Mouse (Mus musculus) spleen, embryonic (tissue): ENCODE results near the gene Slc1a1.

Experiments
- CTCF ChIA-PET: fragments of 350-600 bp; sonication (Branson Sonifier 250); formaldehyde crosslinking; loops from one replicate; lab custom pipeline; 2022; lab: Charles Lee

Gene Slc1a1

GRCm38 (mm10) chr19:28852001-28852400 is 17.2 kb downstream of the Slc1a1 start:
- CTCF ChIA-PET, result no interaction called here

DNA sequence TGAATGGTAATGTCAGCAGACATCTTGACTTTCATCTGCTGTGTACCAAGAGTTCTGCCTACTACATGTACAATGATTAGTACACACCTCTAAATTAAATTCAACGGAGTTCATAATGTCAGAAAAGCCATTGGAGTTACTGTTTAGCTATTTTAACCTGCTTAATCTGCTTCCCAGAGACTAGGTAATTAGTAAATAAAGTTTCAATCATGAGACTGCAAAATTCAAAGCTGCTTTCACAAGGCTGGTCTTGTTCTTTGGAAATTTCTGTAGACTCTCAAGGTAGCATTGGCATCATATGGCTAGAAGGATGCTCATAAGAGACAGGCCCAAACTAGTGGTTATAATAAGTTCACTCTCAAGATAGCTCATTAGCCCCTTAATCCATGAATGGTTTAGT is 20.0 kb downstream of the Slc1a1 start:
- CTCF ChIA-PET, result no interaction called here

DNA sequence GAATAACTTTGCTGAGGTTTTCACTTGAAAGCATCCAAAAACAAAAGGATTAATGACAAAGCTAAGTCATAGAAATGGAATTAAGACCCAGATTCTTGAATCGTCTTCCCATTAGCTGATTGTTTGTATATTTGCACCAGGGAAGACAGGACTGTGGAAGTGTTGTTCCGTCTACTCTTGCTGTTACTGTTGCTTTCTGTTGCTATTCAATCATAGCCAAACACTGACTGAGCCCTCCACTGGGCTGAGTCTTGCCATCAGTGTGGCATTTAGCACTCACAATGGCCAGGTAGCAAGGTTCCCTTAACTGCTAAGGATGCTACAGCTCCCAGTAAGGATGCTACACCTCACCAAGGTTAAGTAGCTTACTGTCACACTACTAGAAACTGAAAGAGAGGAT is 25.4 kb downstream of the Slc1a1 start:
- CTCF ChIA-PET, result no interaction called here

GRCm38 (mm10) chr19:28863626-28864025 is 28.8 kb downstream of the Slc1a1 start:
- CTCF ChIA-PET, result no interaction called here

GRCm38 (mm10) chr19:28864981-28865380 is 30.1 kb downstream of the Slc1a1 start:
- CTCF ChIA-PET, result no interaction called here

DNA sequence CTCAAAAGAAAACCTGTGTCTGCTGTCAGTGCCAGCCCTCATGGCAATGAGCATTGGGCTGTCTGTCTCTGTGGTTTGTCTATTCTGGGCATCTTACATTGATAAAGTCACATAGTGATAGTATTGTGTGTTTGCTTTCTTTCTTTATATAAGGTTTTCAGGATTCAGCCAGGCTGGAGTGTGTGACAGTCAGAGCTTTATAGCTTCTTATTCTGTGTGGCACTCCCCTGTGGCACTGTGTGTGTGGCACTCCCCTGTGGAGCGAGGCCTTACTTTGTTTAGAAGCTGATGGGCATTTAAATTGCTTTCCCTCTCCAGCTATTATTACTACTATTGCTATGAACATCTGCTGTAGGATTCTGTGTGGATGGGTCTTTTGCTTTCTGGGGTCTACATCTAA is 30.7 kb downstream of the Slc1a1 start:
- CTCF ChIA-PET, result no interaction called here

DNA sequence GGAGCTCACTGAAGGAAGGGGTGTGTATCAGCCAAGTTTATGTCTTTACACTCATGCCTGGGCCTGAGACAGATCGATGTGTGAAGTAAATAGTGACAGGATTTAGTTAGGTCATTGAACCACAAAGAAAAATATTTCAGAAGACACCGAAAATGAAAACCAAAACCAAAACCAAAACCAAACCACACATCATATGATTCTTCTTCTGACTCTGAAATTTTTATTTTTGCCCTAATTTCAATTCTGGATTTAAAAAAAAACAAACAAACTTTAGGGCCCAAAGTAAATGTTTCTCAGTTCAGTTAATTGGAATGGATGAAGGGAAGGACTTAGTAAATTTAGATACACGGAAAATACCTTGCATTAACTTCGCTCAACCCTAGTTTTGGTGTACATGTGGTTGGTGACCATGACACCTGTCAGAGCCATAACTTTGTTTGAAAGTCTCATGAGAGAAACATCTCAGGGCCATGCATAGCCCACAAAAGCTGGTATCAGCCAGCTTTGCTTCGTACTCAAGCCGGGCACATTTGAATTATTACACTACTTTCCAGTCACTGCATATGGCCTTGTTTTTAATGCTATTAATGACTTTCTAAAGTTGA is 34.5 kb downstream of the Slc1a1 start:
- CTCF ChIA-PET, result no interaction called here

DNA sequence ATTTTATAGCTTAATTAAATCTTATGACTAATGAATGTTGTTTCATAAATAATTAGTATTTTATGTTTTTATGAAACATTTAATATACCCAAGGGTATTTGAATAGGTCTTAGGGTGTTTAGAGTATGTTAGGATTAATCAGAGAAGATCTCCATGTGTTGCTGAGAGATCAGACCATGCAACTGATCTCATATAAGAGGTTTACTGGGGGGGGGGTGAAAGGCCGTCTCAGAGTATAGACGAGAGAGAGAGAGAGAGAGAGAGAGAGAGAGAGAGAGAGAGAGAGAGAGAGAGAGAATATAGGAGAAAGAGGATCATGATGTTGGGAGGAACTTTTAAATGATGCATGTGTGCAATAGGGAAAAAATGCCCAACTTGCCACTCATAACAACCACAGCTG is 35.5 kb downstream of the Slc1a1 start:
- CTCF ChIA-PET, result no interaction called here

GRCm38 (mm10) chr19:28879476-28879875 is 44.6 kb downstream of the Slc1a1 start:
- CTCF ChIA-PET, result no interaction called here

- CTCF ChIA-PET, result no interaction called here
Observed at GRCm38 (mm10) chr19:28883126-28883525, 48.3 kb downstream of the Slc1a1 start.

DNA sequence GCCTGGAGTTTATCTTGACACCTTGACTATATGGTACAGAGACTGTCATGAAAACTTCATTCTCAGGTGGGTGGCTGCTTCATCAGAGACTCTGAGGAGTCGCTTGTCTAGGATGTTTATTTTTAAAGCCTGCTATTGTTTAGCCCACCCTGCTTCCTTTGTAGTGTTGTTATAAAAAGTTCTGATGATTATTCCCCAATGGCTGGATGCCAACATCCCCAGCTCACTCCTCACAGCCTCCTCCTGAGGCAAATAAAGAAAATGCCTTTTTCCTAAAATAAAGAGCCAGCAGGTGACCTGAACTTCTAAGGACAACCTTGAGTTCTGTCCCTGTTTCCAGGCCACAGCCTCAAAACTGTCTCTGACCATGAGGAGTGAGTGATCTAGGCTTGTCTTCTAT is 53.6 kb downstream of the Slc1a1 start:
- CTCF ChIA-PET, result no interaction called here

GRCm38 (mm10) chr19:28889251-28889650 is 54.4 kb downstream of the Slc1a1 start:
- CTCF ChIA-PET, result no interaction called here

DNA sequence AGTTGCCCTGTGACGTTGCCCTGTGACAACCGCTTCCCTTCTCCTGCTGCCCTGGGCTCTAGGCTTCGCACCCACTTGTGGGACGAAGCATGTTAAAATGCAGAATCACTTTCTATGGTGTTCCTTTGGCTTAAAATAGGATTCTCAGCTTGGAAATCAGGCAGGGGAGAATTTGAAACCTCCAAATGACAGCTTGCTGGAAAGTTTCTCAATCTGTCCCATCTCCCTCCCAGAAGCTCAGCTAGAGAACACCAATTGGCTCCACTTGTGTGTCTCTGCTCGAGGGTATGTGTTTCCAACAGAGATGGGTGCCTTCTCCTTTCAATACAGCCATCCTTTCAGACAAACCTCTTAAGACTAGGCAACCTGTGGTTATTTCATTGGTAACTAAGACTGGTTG is 56.4 kb downstream of the Slc1a1 start:
- CTCF ChIA-PET, result no interaction called here

- CTCF ChIA-PET, result no interaction called here
Observed at GRCm38 (mm10) chr19:28891864-28892263, 57.0 kb downstream of the Slc1a1 start.

DNA sequence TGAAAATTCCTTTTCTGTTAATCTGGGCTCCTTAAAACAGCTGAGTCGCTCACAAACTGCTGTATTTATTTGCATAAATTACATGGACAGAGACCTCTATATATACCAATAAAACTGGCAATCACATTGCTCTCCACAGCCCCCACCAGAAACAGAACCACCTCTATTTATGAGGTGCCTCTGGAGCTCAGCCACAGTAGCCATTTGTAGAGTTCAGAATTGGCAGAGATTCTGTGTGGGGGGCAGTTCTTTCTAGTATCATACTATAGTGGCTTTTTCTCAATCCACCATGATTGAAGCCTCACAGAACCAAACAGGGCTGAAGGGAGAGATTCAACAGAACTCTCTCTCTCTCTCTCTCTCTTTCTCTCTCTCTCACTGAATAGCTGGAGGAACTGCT is 61.8 kb downstream of the Slc1a1 start:
- CTCF ChIA-PET, result no interaction called here

GRCm38 (mm10) chr19:28897497-28897896 is 62.6 kb downstream of the Slc1a1 start:
- CTCF ChIA-PET, result no interaction called here

- CTCF ChIA-PET, result no interaction called here
Observed at GRCm38 (mm10) chr19:28900771-28901170, 65.9 kb downstream of the Slc1a1 start.

DNA sequence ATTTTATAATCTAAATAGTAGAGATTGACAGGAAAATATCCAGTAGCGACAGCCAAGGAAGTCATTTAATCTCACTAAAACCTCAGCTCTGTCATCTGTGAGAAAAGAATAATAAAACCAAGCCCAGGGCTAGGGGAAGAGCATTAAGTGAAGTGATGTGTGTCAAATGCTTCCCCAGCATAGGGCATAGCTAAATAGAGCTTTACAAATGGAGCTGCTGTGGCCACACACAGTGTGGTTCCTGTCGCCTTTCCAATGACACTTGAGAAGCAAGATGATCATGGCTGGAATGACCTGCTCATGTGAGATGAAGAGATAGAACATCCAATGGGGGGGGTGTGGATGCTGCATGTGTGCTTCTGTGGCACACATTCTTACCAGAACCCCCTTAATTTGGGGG is 67.3 kb downstream of the Slc1a1 start:
- CTCF ChIA-PET, result no interaction called here

- CTCF ChIA-PET, result no interaction called here
Observed at GRCm38 (mm10) chr19:28902806-28903205, 68.0 kb downstream of the Slc1a1 start.

GRCm38 (mm10) chr19:28903536-28904119 is 68.8 kb downstream of the Slc1a1 start:
- CTCF ChIA-PET, result no interaction called here

DNA sequence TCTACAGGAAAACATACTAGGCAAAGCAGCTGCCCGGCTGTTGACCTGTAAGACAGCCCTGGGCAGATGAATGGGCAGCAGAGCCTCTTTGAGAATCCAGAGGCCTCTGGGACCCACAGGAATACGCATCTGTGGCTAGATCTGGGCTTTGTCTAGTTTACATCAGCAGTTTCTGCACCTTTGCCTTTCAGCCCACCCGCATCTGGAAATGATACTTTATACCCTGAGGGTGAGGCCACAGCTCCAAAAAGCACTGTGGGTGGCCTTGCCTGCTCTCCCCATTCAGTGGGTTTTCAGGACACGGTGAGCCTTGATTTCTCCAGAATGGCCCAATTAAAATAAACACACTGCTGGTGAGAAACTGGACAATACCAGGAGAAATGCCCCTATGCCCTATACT is 73.3 kb downstream of the Slc1a1 start:
- CTCF ChIA-PET, result no interaction called here

DNA sequence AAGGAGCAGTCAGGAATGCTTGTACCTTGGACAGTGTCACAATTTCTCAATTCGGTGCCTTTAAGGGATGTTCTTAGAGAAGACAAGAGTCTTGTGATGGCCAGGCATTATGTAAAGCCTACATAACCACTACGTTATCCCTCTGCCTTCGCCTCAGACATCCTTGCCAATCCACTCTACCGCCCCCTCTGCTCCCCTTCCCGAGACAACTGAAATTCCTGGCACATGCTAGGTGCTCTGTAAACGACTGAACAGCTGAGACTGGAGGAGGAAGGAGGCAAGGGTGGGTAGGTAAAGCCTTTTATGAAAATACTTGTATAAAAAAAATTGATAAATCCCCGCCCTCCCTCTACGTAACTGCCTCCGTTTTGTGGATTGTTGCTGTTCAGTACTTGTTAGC is 73.8 kb downstream of the Slc1a1 start:
- CTCF ChIA-PET, result no interaction called here

- CTCF ChIA-PET, result interaction anchor here (0.5 kb wide), 1 partner anchor 10 kb away, joined by 3 read pairs; no protein-coding TSS in a partner anchor
Observed at GRCm38 (mm10) chr19:28914598-28914997, 79.7 kb downstream of the Slc1a1 start.
